In genomic region chr8:125377704-125378103, GRCm38 (mm10) we compare ENCODE assay signal across 25 mouse cellular contexts.
DNase-seq lines count a peak whose midpoint lies in the region; ATAC-seq lines count a peak whose summit lies in the region.
"Had no signal": no experiment of that assay in that cellular context is flagged by ENCODE, and none has a peak within 500 bp of the region (broad histone marks: within the 10 kb centered on the region; RNA-seq: fewer than 3 reads in every experiment).

No protein-coding gene starts in this region.

- peak; percentile 31 for DNase-seq in thymus, postnatal 14 days
- no peak for DNase-seq in thymus, postnatal 0 days (ENCODE audit: low spot score)
- peak; percentile 22 for DNase-seq in naive thymus-derived CD4-positive, alpha-beta T cell, adult 2 months (ENCODE audit: low read depth)
- DNase-seq in cerebellum, postnatal 25 days: no peak
- no peak for DNase-seq in cerebellum, adult 11-12 months
- DNase-seq in liver: no peak
- DNase-seq: adrenal gland, postnatal 14 days; B cell, adult 2 months; cerebellum, adult 18-20 months; cerebellum, postnatal 36 days; embryo, embryonic 11 days; gastrocnemius, postnatal 25 days; heart, adult 18-20 months; kidney, adult 9 months; kidney, postnatal 10 days; lung, adult 2 months; lung, postnatal 10 days; midbrain, embryonic 14.5 days; retina, postnatal 1 day; spleen, adult 18-20 months had no signal

- peak; percentile 87 for ATAC-seq in common myeloid progenitor, adult 5-6 weeks (replicated peaks; ENCODE audit: low read depth, poor library complexity, severe bottlenecking)
- ATAC-seq: forebrain, embryonic 14.5 days; hindbrain, postnatal 0 days; intestine, embryonic 16.5 days; Patski had no signal

Comparison
In these comparisons a context has a peak if more than half of its experiments do, and no peak if none do; other contexts are left out.
1. DNase-seq: peak in thymus, postnatal 14 days (single experiment) and naive thymus-derived CD4-positive, alpha-beta T cell, adult 2 months (single experiment); none in thymus, postnatal 0 days (single experiment), cerebellum, postnatal 25 days (0 of 2), cerebellum, adult 11-12 months (single experiment) and liver (single experiment).